Mouse (Mus musculus) forebrain, postnatal 0 days (tissue): ENCODE results near the gene Mgat4c. TPM values are rescaled to one million over a fixed set of nuclear protein-coding genes. Genes with fewer than 3 reads are reported as not detected.

Source experiments
- ATAC-seq: fragments of 200-750 bp; cut with Nextera tagmentation; 2 replicates; pipeline ENCODE4 v1.8.0; 2017; ENCODE audit warnings: mild to moderate bottlenecking, moderate library complexity
- DNase-seq: peaks from one replicate; pipeline ENCODE4 v3.0.0-alpha.2; 2015
- H3K27ac ChIP-seq: fragments of 300-500 bp; sonication (generic); 2 replicates; pipeline ENCODE4 v1.5.1; 2014; ENCODE audit warnings: low read depth, mild to moderate bottlenecking, antibody characterized with exemption, low read length, moderate library complexity, mixed read lengths
- H3K27me3 ChIP-seq: fragments of 300-500 bp; sonication (generic); 2 replicates; pipeline ENCODE4 v1.6.1; 2014; ENCODE audit warnings: mild to moderate bottlenecking, low read length, mixed read lengths; ENCODE audit not compliant: insufficient read depth
- H3K36me3 ChIP-seq: fragments of 300-500 bp; sonication (generic); 2 replicates; pipeline ENCODE4 v1.6.1; 2014; ENCODE audit warnings: mild to moderate bottlenecking, moderate library complexity; ENCODE audit not compliant: insufficient read depth
- H3K4me1 ChIP-seq: fragments of 300-500 bp; sonication (generic); 2 replicates; pipeline ENCODE4 v1.6.1; 2014; ENCODE audit warnings: antibody characterized with exemption; ENCODE audit not compliant: insufficient read depth
- H3K4me2 ChIP-seq: fragments of 300-500 bp; sonication (generic); 2 replicates; pipeline ENCODE4 v1.6.1; 2014; ENCODE audit warnings: low read depth, mild to moderate bottlenecking, moderate library complexity
- H3K4me3 ChIP-seq: fragments of 300-500 bp; sonication (generic); 2 replicates; pipeline ENCODE4 v1.5.1; 2014; ENCODE audit warnings: low read depth, low read length, mixed read lengths
- H3K9ac ChIP-seq: fragments of 300-500 bp; sonication (generic); 2 replicates; pipeline ENCODE4 v1.6.1; 2014; ENCODE audit warnings: mild to moderate bottlenecking
- H3K9me3 ChIP-seq: fragments of 300-500 bp; sonication (generic); 2 replicates; pipeline ENCODE4 v1.6.1; 2016; ENCODE audit warnings: low read length
- CTCF ChIP-seq: sonication (generic); IDR thresholded peaks from 2 replicates; pipeline ENCODE4 v1.5.1; 2016; ENCODE audit warnings: antibody characterized with exemption, control low read depth, low read depth
- WGBS: fragments of 180-500 bp; shearing (Covaris S2); extraction: QIAGEN DNeasy Blood & Tissue Kit; methylation state at CpG from one replicate; pipeline ENCODE4 v1.1.7; 2014; 5-methylcytosine and 5-hydroxymethylcytosine counted together
- polyA plus RNA-seq: library from polyadenylated mRNA; unstranded; fragments of >200 nt; fragmentation: Nextera tagmentation; extraction: Ambion mirVana; gene quantifications from 2 replicates; pipeline ENCODE4 v1.2.1, GENCODE M21; 2015
- total RNA-seq: library from RNA; depleted of rRNA; stranded (reverse); fragments of >200 nt; gene quantifications from 2 replicates; pipeline ENCODE4 v1.2.3, GENCODE M21; 2014

Mgat4c gene
- total and polyA plus RNA-seq, 2 experiments from 2014 or later: 45.6 to 46.7 TPM

GRCm38 (mm10) chr10:101783161-101783744, 102.0 kb downstream of the Mgat4c start:
- ATAC-seq (no peak), DNase-seq (no peak)
- whole genome bisulfite sequencing: 67% methylated on average over 3 of the region's 3 CpGs
- no peaks in the 10 kb centered on the region for H3K4me1 ChIP-seq
- H3K4me3 ChIP-seq: no peak overlapping the region
- H3K9me3 ChIP-seq: no peaks in the 10 kb centered on the region
- H3K27ac ChIP-seq: no peak overlapping the region
- no peak for TF ChIP-seq CTCF
- H3K9ac ChIP-seq: no peak overlapping the region
- H3K27me3 ChIP-seq: no peaks in the 10 kb centered on the region
- H3K36me3 ChIP-seq: no peaks in the 10 kb centered on the region
- H3K4me2 ChIP-seq: no peak overlapping the region

GRCm38 (mm10) chr10:101795507-101795906, 114.2 kb downstream of the Mgat4c start:
- Histone ChIP-seq H3K36me3 (no peaks in the 10 kb centered on the region), H3K9ac (no peak overlapping the region), H3K4me3 (no peak overlapping the region), H3K4me2 (no peak overlapping the region), H3K4me1 (no peaks in the 10 kb centered on the region), H3K27ac (no peak overlapping the region), H3K27me3 (no peaks in the 10 kb centered on the region), H3K9me3 (no peaks in the 10 kb centered on the region)
- no peak for TF ChIP-seq CTCF
- ATAC-seq: no peak
- WGBS: 98% methylated on average over 1 of the region's 1 CpGs
- DNase-seq: no peak

GRCm38 (mm10) chr10:101798831-101799474, 117.7 kb downstream of the Mgat4c start:
- no peak overlapping the region for H3K27ac ChIP-seq
- H3K4me1 ChIP-seq: no peaks in the 10 kb centered on the region
- no peak overlapping the region for H3K4me2 ChIP-seq
- no peaks in the 10 kb centered on the region for H3K9me3 ChIP-seq
- DNase-seq (no peak), ATAC-seq (no peak)
- H3K4me3 ChIP-seq: no peak overlapping the region
- no peaks in the 10 kb centered on the region for H3K36me3 ChIP-seq
- TF ChIP-seq CTCF: no peak
- H3K27me3 ChIP-seq: no peaks in the 10 kb centered on the region
- H3K9ac ChIP-seq: no peak overlapping the region
- 21% methylated on average over 2 of the region's 2 CpGs for WGBS

GRCm38 (mm10) chr10:101808768-101809167, 127.5 kb downstream of the Mgat4c start:
- H3K27me3 ChIP-seq: no peaks in the 10 kb centered on the region
- WGBS: 90% methylated on average over 2 of the region's 2 CpGs
- DNase-seq (peak; percentile 24), ATAC-seq (peak; percentile 62)
- H3K4me2 ChIP-seq: no peak overlapping the region
- no peak overlapping the region for H3K9ac ChIP-seq
- no peak for TF ChIP-seq CTCF
- no peak overlapping the region for H3K27ac ChIP-seq
- no peaks in the 10 kb centered on the region for H3K36me3 ChIP-seq
- no peaks in the 10 kb centered on the region for H3K4me1 ChIP-seq
- H3K4me3 ChIP-seq: no peak overlapping the region
- no peaks in the 10 kb centered on the region for H3K9me3 ChIP-seq

- TF ChIP-seq CTCF: no peak
- Histone ChIP-seq H3K4me3 (no peak overlapping the region), H3K27me3 (no peaks in the 10 kb centered on the region), H3K9ac (no peak overlapping the region), H3K4me1 (no peaks in the 10 kb centered on the region), H3K9me3 (no peaks in the 10 kb centered on the region), H3K4me2 (no peak overlapping the region), H3K27ac (no peak overlapping the region), H3K36me3 (no peaks in the 10 kb centered on the region)
- DNase-seq: no peak
- WGBS: 26% methylated on average over 5 of the region's 5 CpGs
- peak; percentile 20; the same call in 1 of the 2 replicates for ATAC-seq
Measured at GRCm38 (mm10) chr10:101816902-101817301, 135.6 kb downstream of the Mgat4c start.

- Histone ChIP-seq H3K27me3 (no peaks in the 10 kb centered on the region), H3K36me3 (no peaks in the 10 kb centered on the region), H3K9me3 (no peaks in the 10 kb centered on the region), H3K27ac (no peak overlapping the region), H3K4me3 (no peak overlapping the region), H3K4me2 (no peak overlapping the region), H3K4me1 (no peaks in the 10 kb centered on the region), H3K9ac (no peak overlapping the region)
- TF ChIP-seq CTCF: no peak
- WGBS: 72% methylated on average over 2 of the region's 2 CpGs
- peak; percentile 16; the same call in 1 of the 2 replicates for ATAC-seq
- DNase-seq: no peak
Measured at GRCm38 (mm10) chr10:101827944-101828343, 146.7 kb downstream of the Mgat4c start.

GRCm38 (mm10) chr10:101856115-101856514, 174.8 kb downstream of the Mgat4c start:
- DNase-seq (no peak), ATAC-seq (no peak)
- H3K27me3 ChIP-seq: no peaks in the 10 kb centered on the region

More at GRCm38 (mm10) chr10:101856115-101856514, 174.8 kb downstream of the Mgat4c start:
- TF ChIP-seq CTCF: no peak
- Histone ChIP-seq H3K4me1 (no peaks in the 10 kb centered on the region), H3K27ac (no peak overlapping the region), H3K9me3 (no peaks in the 10 kb centered on the region), H3K4me2 (no peak overlapping the region), H3K36me3 (no peaks in the 10 kb centered on the region), H3K9ac (no peak overlapping the region), H3K4me3 (no peak overlapping the region)
- WGBS: 45% methylated on average over 2 of the region's 2 CpGs
